8 mouse cellular contexts compared by ENCODE assay signal in genomic region chr13:9882362-9883282, GRCm38 (mm10).
DNase-seq lines count a peak whose midpoint lies in the region; ATAC-seq and TF ChIP-seq lines count a peak whose summit lies in the region.

No protein-coding gene starts in this region.

- TF ChIP-seq POLR2A in small intestine, adult 2 months (IDR thresholded peaks at IDR 0.05; ENCODE audit: low read depth, low read length) = no peak

- no peak overlapping the region for H3K4me3 ChIP-seq in embryonic facial prominence, embryonic 10.5 days
- H3K4me3 ChIP-seq in intestine, embryonic 16.5 days (ENCODE audit: low read length) = no peak overlapping the region
- no peak overlapping the region for H3K4me3 ChIP-seq in midbrain, embryonic 12.5 days
- H3K4me3 ChIP-seq in small intestine, adult 2 months (ENCODE audit: low read depth, low read length) = no peak overlapping the region

- H3K36me3 ChIP-seq in embryonic facial prominence, embryonic 10.5 days (replicated peaks) = no peaks in the 10 kb centered on the region
- no peaks in the 10 kb centered on the region for H3K36me3 ChIP-seq in intestine, embryonic 16.5 days (ENCODE audit: control insufficient read depth, insufficient read depth, low read length)
- H3K36me3 ChIP-seq in midbrain, embryonic 12.5 days = no peaks in the 10 kb centered on the region
- H3K36me3 ChIP-seq in small intestine, adult 2 months (ENCODE audit: control insufficient read depth, insufficient read depth, low read length) = no peaks in the 10 kb centered on the region

- H3K4me2 ChIP-seq in intestine, embryonic 16.5 days (ENCODE audit: low read depth, low read length) = no peak overlapping the region
- H3K4me2 ChIP-seq in midbrain, embryonic 12.5 days (replicated peaks) = no peak overlapping the region

- peak; percentile 36; the same call in 1 of the 2 replicates for TF ChIP-seq CTCF in small intestine, adult 2 months (IDR thresholded peaks at IDR 0.05; ENCODE audit: extremely low read depth, insufficient read length, insufficient replicate concordance, low read depth, low read length)

- 52% methylated on average over 15 of the region's 15 CpGs for WGBS in embryonic facial prominence, embryonic 10.5 days
- 39% methylated on average over 15 of the region's 15 CpGs for WGBS in intestine, embryonic 16.5 days
- WGBS in midbrain, embryonic 12.5 days = 42% methylated on average over 15 of the region's 15 CpGs
- 51% methylated on average over 15 of the region's 15 CpGs for WGBS in small intestine, adult 2 months

- H3K9me3 ChIP-seq in embryonic facial prominence, embryonic 10.5 days = no peaks in the 10 kb centered on the region
- no peaks in the 10 kb centered on the region for H3K9me3 ChIP-seq in intestine, embryonic 16.5 days (ENCODE audit: control insufficient read depth, low read length)
- no peaks in the 10 kb centered on the region for H3K9me3 ChIP-seq in midbrain, embryonic 12.5 days

- peak; percentile 86 for ATAC-seq in intestine, embryonic 16.5 days
- ATAC-seq in midbrain, embryonic 12.5 days (ENCODE audit: low FRiP score, low read depth) = peak; percentile 89

- peak; percentile 86 for DNase-seq in 3T3-L1 (ENCODE audit: low read depth, low spot score)
- DNase-seq in adrenal gland, adult 2 months = peak; percentile 76
- peak; percentile 64 for DNase-seq in embryonic facial prominence, embryonic 10.5 days (ENCODE audit: low spot score)
- peak; percentile 97 for DNase-seq in heart, adult 11 months
- DNase-seq in left cerebral cortex, postnatal 10 days (ENCODE audit: extremely low spot score in 1 of 2, low spot score in 2 of 2) = peak; percentile 65 to 70

- no peak overlapping the region for H3K27ac ChIP-seq in embryonic facial prominence, embryonic 10.5 days (replicated peaks)
- H3K27ac ChIP-seq in intestine, embryonic 16.5 days (ENCODE audit: low read length) = no peak overlapping the region
- H3K27ac ChIP-seq in midbrain, embryonic 12.5 days (replicated peaks) = no peak overlapping the region
- no peak overlapping the region for H3K27ac ChIP-seq in small intestine, adult 2 months (ENCODE audit: insufficient read depth, low read depth, low read length)

- H3K4me1 ChIP-seq in embryonic facial prominence, embryonic 10.5 days = no peaks in the 10 kb centered on the region
- H3K4me1 ChIP-seq in intestine, embryonic 16.5 days (ENCODE audit: control insufficient read depth, insufficient read depth, low read length) = 0 out of 2 replicates have a peak, but pooled peaks cover 2% of the 10 kb centered on the region
- H3K4me1 ChIP-seq in midbrain, embryonic 12.5 days = no peaks in the 10 kb centered on the region
- H3K4me1 ChIP-seq in small intestine, adult 2 months (ENCODE audit: control insufficient read depth, insufficient read depth, insufficient read length, low read length) = no peaks in the 10 kb centered on the region

- H3K27me3 ChIP-seq in embryonic facial prominence, embryonic 10.5 days (replicated peaks; ENCODE audit: low read depth, poor library complexity, severe bottlenecking) = no peaks in the 10 kb centered on the region
- no peaks in the 10 kb centered on the region for H3K27me3 ChIP-seq in intestine, embryonic 16.5 days (replicated peaks; ENCODE audit: control insufficient read depth, insufficient read depth, low read length)
- H3K27me3 ChIP-seq in midbrain, embryonic 12.5 days = no peaks in the 10 kb centered on the region
- H3K27me3 ChIP-seq in small intestine, adult 2 months (ENCODE audit: control insufficient read depth, insufficient read depth, low read length) = no peaks in the 10 kb centered on the region

- H3K9ac ChIP-seq in intestine, embryonic 16.5 days (ENCODE audit: low read depth, low read length) = no peak overlapping the region
- H3K9ac ChIP-seq in midbrain, embryonic 12.5 days (replicated peaks) = no peak overlapping the region

- intact Hi-C loops in left cerebral cortex, postnatal 10 days (cut with DNase I) = loop anchor here (5.0 to 10.0 kb wide), 2 partner anchors 472 to 1680 kb away; no protein-coding TSS in a partner anchor
